Mouse (Mus musculus): Measurements from ENCODE around the gene Sirt2. TPM values are rescaled to one million over a fixed set of nuclear protein-coding genes. Genes with fewer than 3 reads are reported as not detected.
A peak's percentile ranks its signal among the peaks of the same experiment; 100 is the strongest.

Gene Sirt2
- polyA plus RNA-seq, 1 experiment, result 203 TPM

DNA sequence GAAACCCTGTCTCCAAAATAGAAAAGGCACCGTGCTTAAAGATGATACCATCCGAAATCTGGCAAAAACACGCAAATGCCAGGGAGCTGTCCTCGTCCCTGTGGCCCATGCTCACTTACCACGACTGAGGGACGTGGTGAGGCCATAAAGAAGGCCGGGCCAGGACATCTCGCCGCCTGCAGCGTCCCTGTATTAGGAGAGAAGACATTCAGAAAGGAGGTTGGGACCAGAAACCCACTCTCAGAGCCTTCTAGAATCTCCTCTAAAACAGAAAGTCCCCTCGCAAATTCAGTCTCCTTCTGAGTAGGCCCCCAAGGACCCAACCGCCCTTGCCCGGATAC lies 25.2 kb upstream of the Sirt2 start:
- Histone ChIP-seq H3K36me3 (ENCODE audit: control insufficient read depth, insufficient read depth, low read length) (no peaks in the 10 kb centered on the region), H3K4me1 (ENCODE audit: control insufficient read depth, insufficient read depth, low read length) (peaks cover 9% of the 10 kb centered on the region), H3K27ac (ENCODE audit: control insufficient read depth, insufficient read depth, low read depth, low read length) (peak overlapping the region; percentile 99), H3K4me3 (ENCODE audit: control insufficient read depth, low read depth, low read length) (peak overlapping the region; percentile 100), H3K27me3 (ENCODE audit: control insufficient read depth, insufficient read depth, low read length) (no peaks in the 10 kb centered on the region)
- TF ChIP-seq POLR2A (IDR thresholded peaks at IDR 0.05; ENCODE audit: control insufficient read depth, low read depth, low read length) (no peak), CTCF (IDR thresholded peaks at IDR 0.05; ENCODE audit: control insufficient read depth, insufficient read depth, insufficient replicate concordance, low read depth, low read length) (no peak)

DNA sequence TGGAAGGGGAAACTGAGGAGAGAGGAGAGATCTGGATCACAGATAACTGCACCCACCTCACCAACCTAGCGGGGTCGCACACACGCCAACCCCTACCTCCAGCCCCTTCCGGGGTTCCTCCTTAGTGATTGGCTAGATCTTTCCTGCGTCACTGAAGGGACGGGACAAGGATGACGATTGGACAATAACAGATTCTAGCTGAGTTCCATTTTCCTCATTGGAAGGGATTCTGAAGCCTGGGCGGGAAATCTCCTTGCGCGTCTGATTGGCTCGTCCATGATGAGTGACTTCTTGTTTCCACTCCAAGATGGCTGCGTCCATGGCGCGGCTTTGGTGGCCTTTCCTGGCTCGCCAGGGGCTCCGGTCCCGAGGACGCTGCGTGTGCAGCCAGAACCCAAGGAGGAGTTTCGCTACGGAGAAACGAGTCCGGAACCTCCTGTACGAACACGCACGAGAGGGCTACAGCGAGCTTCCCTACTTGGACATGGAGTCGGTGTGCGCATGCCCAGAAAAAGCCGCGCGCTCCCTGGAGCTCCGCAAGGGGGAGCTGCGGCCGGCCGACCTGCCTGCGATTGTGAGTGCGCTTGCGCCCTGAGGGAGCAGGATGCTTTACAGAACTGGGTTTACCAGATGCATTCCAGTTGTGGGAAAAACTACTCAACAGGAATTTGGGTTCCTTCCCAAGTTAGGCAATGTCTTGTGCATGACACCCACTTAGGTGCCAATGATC lies 24.7 kb upstream of the Sirt2 start, which contains the start of the genes Mrps12 and Sars2:
TSS of gene Mrps12 (minus strand) at position 112 of the 730 bp plus-strand sequence.
TSS of gene Sars2 (plus strand) at position 284 of the 730 bp plus-strand sequence.
- Histone ChIP-seq H3K36me3 (ENCODE audit: control insufficient read depth, insufficient read depth, low read length) (no peaks in the 10 kb centered on the region), H3K27ac (ENCODE audit: control insufficient read depth, insufficient read depth, low read depth, low read length) (peak within 1 kb of the TSS; percentile 99), H3K27me3 (ENCODE audit: control insufficient read depth, insufficient read depth, low read length) (no peaks in the 10 kb centered on the region), H3K4me1 (ENCODE audit: control insufficient read depth, insufficient read depth, low read length) (peaks cover 9% of the 10 kb centered on the region), H3K4me3 (ENCODE audit: control insufficient read depth, low read depth, low read length) (peak within 1 kb of the TSS; percentile 100)
- TF ChIP-seq CTCF (IDR thresholded peaks at IDR 0.05; ENCODE audit: control insufficient read depth, insufficient read depth, insufficient replicate concordance, low read depth, low read length) (peak; percentile 66; the same call in 1 of the 2 replicates), POLR2A (IDR thresholded peaks at IDR 0.05; ENCODE audit: control insufficient read depth, low read depth, low read length) (peak; percentile 82; the same call in 1 of the 2 replicates)

DNA sequence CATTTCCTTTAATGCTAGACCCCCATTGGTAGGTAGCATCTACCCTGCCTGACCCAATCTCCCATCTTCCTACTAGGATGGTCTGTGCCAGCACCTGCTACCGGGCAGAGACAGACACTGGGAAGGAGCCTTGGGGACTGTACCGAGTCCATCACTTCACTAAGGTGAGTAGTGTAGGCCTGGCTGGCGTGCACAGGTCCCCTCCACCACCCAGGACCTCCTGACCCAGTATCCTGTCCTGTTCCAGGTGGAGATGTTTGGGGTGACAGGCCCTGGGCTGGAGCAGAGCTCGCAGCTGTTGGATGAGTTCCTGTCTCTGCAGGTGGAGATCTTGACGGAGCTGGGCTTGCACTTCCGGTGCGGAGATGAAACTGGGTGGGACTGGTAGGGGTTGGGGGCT lies 16.6 kb upstream of the Sirt2 start:
- H3K4me3 ChIP-seq (ENCODE audit: control insufficient read depth, low read depth, low read length), result no peak overlapping the region
- H3K27me3 ChIP-seq (ENCODE audit: control insufficient read depth, insufficient read depth, low read length), result no peaks in the 10 kb centered on the region
- no peaks in the 10 kb centered on the region for H3K36me3 ChIP-seq (ENCODE audit: control insufficient read depth, insufficient read depth, low read length)
- H3K4me1 ChIP-seq (ENCODE audit: control insufficient read depth, insufficient read depth, low read length), result peaks cover 10% of the 10 kb centered on the region
- TF ChIP-seq CTCF (IDR thresholded peaks at IDR 0.05; ENCODE audit: control insufficient read depth, insufficient read depth, insufficient replicate concordance, low read depth, low read length) (no peak), POLR2A (IDR thresholded peaks at IDR 0.05; ENCODE audit: control insufficient read depth, low read depth, low read length) (no peak)
- H3K27ac ChIP-seq (ENCODE audit: control insufficient read depth, insufficient read depth, low read depth, low read length), result no peak overlapping the region

DNA sequence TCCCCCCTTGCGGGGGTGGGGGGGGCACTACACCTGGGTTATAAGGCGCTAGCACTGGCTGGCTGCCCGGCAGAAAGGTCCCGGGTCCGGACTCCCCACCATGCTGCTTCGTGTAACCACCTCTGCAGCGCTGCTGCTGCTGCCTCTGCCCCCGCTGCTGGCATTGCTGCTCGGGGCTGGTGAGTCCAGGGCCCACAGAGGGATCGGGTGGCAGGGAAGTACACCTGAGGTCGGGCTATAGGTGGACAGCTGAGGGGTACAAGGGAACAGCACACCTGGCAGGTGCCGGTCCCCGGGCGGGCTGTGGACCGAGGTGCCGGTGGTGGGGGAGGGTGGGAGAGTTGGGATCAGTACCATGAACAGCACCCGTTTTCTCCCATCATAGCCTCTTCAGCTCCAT lies 10.5 kb upstream of the Sirt2 start, which contains the start of gene Ccer2:
TSS of gene Ccer2 (plus strand) at position 96 of the 400 bp plus-strand sequence.
- H3K36me3 ChIP-seq (ENCODE audit: control insufficient read depth, insufficient read depth, low read length), result no peaks in the 10 kb centered on the region
- TF ChIP-seq POLR2A (IDR thresholded peaks at IDR 0.05; ENCODE audit: control insufficient read depth, low read depth, low read length), result no peak
- H3K4me1 ChIP-seq (ENCODE audit: control insufficient read depth, insufficient read depth, low read length), result peaks cover 12% of the 10 kb centered on the region
- no peak within 1 kb of the TSS for H3K27ac ChIP-seq (ENCODE audit: control insufficient read depth, insufficient read depth, low read depth, low read length)
- no peaks in the 10 kb centered on the region for H3K27me3 ChIP-seq (ENCODE audit: control insufficient read depth, insufficient read depth, low read length)
- H3K4me3 ChIP-seq (ENCODE audit: control insufficient read depth, low read depth, low read length), result no peak within 1 kb of the TSS

- Histone ChIP-seq H3K36me3 (ENCODE audit: control insufficient read depth, insufficient read depth, low read length) (no peaks in the 10 kb centered on the region), H3K27ac (ENCODE audit: control insufficient read depth, insufficient read depth, low read depth, low read length) (no peak overlapping the region), H3K4me1 (ENCODE audit: control insufficient read depth, insufficient read depth, low read length) (peaks cover 8% of the 10 kb centered on the region), H3K4me3 (ENCODE audit: control insufficient read depth, low read depth, low read length) (no peak overlapping the region), H3K27me3 (ENCODE audit: control insufficient read depth, insufficient read depth, low read length) (no peaks in the 10 kb centered on the region)
- TF ChIP-seq POLR2A (IDR thresholded peaks at IDR 0.05; ENCODE audit: control insufficient read depth, low read depth, low read length) (no peak), CTCF (IDR thresholded peaks at IDR 0.05; ENCODE audit: control insufficient read depth, insufficient read depth, insufficient replicate concordance, low read depth, low read length) (no peak)
Measured at GRCm38 (mm10) chr7:28758623-28759022, 7.9 kb upstream of the Sirt2 start.

DNA sequence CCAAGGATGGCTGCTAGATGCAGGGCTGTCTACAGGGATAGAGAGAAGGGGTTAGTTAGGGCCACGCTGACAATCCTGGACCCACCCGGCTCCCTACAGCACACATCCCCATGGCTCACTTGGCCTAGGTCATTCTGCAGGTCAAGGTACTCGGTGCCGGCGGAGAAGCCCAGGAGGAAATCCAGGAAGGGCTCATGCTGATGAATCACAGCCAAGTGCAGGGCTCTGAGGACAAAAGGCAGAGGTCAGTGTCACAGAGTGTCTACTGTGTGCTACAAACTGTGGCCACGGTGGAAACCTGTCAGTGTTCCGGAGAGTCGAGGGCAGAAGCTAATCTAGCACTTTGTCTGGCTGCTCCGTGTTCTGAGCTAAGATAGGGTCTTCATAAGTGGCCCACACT lies 4.6 kb upstream of the Sirt2 start:
- Histone ChIP-seq H3K27me3 (ENCODE audit: control insufficient read depth, insufficient read depth, low read length) (no peaks in the 10 kb centered on the region), H3K36me3 (ENCODE audit: control insufficient read depth, insufficient read depth, low read length) (no peaks in the 10 kb centered on the region), H3K4me1 (ENCODE audit: control insufficient read depth, insufficient read depth, low read length) (no peaks in the 10 kb centered on the region), H3K27ac (ENCODE audit: control insufficient read depth, insufficient read depth, low read depth, low read length) (no peak overlapping the region), H3K4me3 (ENCODE audit: control insufficient read depth, low read depth, low read length) (no peak overlapping the region)
- TF ChIP-seq CTCF (IDR thresholded peaks at IDR 0.05; ENCODE audit: control insufficient read depth, insufficient read depth, insufficient replicate concordance, low read depth, low read length) (no peak), POLR2A (IDR thresholded peaks at IDR 0.05; ENCODE audit: control insufficient read depth, low read depth, low read length) (no peak)

DNA sequence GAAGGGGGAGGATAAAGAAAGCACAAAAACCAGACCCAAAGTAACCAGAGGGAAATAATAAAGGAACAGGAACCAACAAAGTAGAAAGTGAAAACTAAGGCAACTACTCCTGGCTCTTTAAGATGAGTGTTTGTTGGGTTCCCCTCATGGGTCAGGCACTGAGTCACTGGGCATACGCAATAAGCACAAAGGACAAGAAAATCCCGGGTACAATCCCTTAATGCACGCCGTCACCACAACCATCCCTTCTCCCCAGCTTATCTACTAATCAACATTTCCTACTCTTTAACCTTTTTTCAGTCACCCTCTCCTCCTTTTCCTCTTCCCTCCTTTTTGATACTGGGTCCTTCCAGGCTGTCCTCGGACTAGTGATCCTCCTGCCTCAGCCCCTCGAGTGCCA lies 1.3 kb upstream of the Sirt2 start:
- Histone ChIP-seq H3K27me3 (ENCODE audit: control insufficient read depth, insufficient read depth, low read length) (no peaks in the 10 kb centered on the region), H3K36me3 (ENCODE audit: control insufficient read depth, insufficient read depth, low read length) (no peaks in the 10 kb centered on the region), H3K4me3 (ENCODE audit: control insufficient read depth, low read depth, low read length) (peak overlapping the region; percentile 99), H3K27ac (ENCODE audit: control insufficient read depth, insufficient read depth, low read depth, low read length) (no peak overlapping the region; the same call in 1 of the 2 replicates), H3K4me1 (ENCODE audit: control insufficient read depth, insufficient read depth, low read length) (peaks cover 4% of the 10 kb centered on the region)
- TF ChIP-seq POLR2A (IDR thresholded peaks at IDR 0.05; ENCODE audit: control insufficient read depth, low read depth, low read length) (no peak), CTCF (IDR thresholded peaks at IDR 0.05; ENCODE audit: control insufficient read depth, insufficient read depth, insufficient replicate concordance, low read depth, low read length) (no peak)

Measured in testis, adult 2 months (tissue).